Mouse (Mus musculus): ENCODE measurements around the gene Chst3.

DNA sequence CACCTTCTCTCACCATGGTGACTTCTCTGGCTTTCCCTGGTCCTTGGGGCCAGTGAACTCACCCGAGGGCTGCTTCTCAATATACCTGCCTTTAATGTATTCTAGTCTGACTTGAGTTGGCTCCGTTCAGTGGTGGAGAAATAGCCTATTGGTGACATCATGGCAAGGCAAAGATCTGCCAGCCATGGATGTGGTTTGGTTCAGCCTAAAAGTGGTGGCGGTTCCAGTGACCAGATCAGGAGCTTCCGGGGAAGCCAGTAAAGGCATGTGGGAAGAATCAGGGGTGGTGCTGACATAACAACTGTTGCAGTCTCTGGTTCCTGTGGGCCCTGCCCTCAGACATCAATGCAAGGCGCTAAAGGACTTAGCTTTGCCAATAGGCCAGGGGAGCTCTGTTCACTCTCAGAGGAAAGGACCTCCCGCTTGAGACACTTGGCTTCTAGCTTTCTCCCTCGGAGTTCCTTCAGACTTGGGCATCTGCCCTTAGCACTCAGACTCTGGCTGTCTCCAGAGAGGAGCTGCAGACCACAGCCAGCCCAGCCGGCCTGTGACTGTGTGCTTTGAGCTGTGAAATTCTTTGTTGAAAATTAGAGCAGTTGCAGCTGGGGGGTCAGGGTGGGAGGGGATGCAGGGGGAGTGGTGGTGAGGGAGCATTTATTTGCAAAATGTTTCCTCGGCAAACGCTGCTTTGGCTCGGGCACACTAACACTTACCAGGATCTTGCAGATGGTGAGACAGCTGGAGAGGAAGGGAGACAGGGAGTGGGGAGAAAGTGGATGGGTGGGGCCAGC lies 6.3 kb downstream of the Chst3 start:
- TF ChIP-seq CTCF (IDR thresholded peaks at IDR 0.05; ENCODE audit: control insufficient read depth, insufficient read depth, insufficient replicate concordance, low read depth, low read length) (no peak), POLR2A (IDR thresholded peaks at IDR 0.05; ENCODE audit: control insufficient read depth, low read depth, low read length) (no peak)
